Mouse (Mus musculus) small intestine, adult 2 months (tissue): Measurements from ENCODE around the gene Tnfsfm13.

ENCODE experiments used
- CTCF ChIP-seq: fragments of 200-500 bp; IDR thresholded peaks from 2 replicates; pipeline ENCODE4 v1.5.1; 2012; ENCODE audit warnings: low read depth, mild to moderate bottlenecking, control low read depth, inconsistent platforms, low read length, moderate library complexity, mixed read lengths; ENCODE audit not compliant: insufficient replicate concordance, insufficient read length; ENCODE audit errors: extremely low read depth
- POLR2A ChIP-seq: fragments of 200-500 bp; IDR thresholded peaks from 2 replicates; pipeline ENCODE4 v1.6.1; 2012; ENCODE audit warnings: low read depth, mild to moderate bottlenecking, control low read depth, inconsistent platforms, low read length, moderate library complexity

GRCm38 (mm10) chr11:69704613-69705010, 8.7 kb upstream of the Tnfsfm13 start:
- TF ChIP-seq CTCF: no peak
- no peak for TF ChIP-seq POLR2A
